Comparison of ENCODE assay signal across 13 mouse cellular contexts in genomic region chr4:152202905-152203304, GRCm38 (mm10). TPM values are rescaled to one million over a fixed set of nuclear protein-coding genes. Genes with fewer than 3 reads are reported as not detected.
DNase-seq lines count a peak whose midpoint lies in the region; ATAC-seq and TF ChIP-seq lines count a peak whose summit lies in the region.
"Had no signal": no experiment of that assay in that cellular context is flagged by ENCODE, and none has a peak within 500 bp of the region (broad histone marks: within the 10 kb centered on the region; RNA-seq: fewer than 3 reads in every experiment).

No protein-coding gene starts in this region.

- no peak for TF ChIP-seq CTCF in lung, embryonic 14.5 days (IDR thresholded peaks at IDR 0.05; ENCODE audit: low read depth)

- peak overlapping the region; percentile 70; the same call in 1 of the 2 replicates for H3K27ac ChIP-seq in heart, embryonic 10.5 days
- no peak overlapping the region for H3K27ac ChIP-seq in lung, embryonic 14.5 days (ENCODE audit: low read depth)
- no peak overlapping the region for H3K27ac ChIP-seq in stomach, embryonic 14.5 days (ENCODE audit: low read length)
- H3K27ac ChIP-seq: limb, embryonic 15.5 days; neural tube, embryonic 13.5 days had no signal

- peaks cover 44% of the 10 kb centered on the region for H3K4me1 ChIP-seq in heart, embryonic 10.5 days
- H3K4me1 ChIP-seq in lung, embryonic 14.5 days (ENCODE audit: insufficient read depth), result peaks cover 19% of the 10 kb centered on the region
- peaks cover 23% of the 10 kb centered on the region for H3K4me1 ChIP-seq in stomach, embryonic 14.5 days (ENCODE audit: control insufficient read depth, insufficient read depth, low read length)

- no peaks in the 10 kb centered on the region for H3K36me3 ChIP-seq in heart, embryonic 10.5 days
- H3K36me3 ChIP-seq in lung, embryonic 14.5 days (ENCODE audit: insufficient read depth), result no peaks in the 10 kb centered on the region
- H3K36me3 ChIP-seq in stomach, embryonic 14.5 days (ENCODE audit: control insufficient read depth, insufficient read depth, low read length), result no peaks in the 10 kb centered on the region
- H3K36me3 ChIP-seq: limb, embryonic 15.5 days; neural tube, embryonic 13.5 days had no signal

- no peak for DNase-seq in heart, embryonic 10.5 days (ENCODE audit: low spot score)
- DNase-seq in heart, postnatal 14 days, result no peak
- peak; percentile 14 for DNase-seq in lung, embryonic 14.5 days
- no peak for DNase-seq in lung, postnatal 36 days
- DNase-seq in heart, postnatal 4 days, result peak; percentile 41
- no peak for DNase-seq in ovary, postnatal 36 days (ENCODE audit: low spot score)

- no peaks in the 10 kb centered on the region for H3K9me3 ChIP-seq in heart, embryonic 10.5 days
- H3K9me3 ChIP-seq in lung, embryonic 14.5 days (ENCODE audit: low read depth, low read length), result no peaks in the 10 kb centered on the region
- H3K9me3 ChIP-seq in stomach, embryonic 14.5 days (ENCODE audit: control insufficient read depth, low read depth, low read length), result no peaks in the 10 kb centered on the region
- H3K9me3 ChIP-seq: G1E; limb, embryonic 15.5 days; neural tube, embryonic 13.5 days had no signal

- no peak overlapping the region for H3K4me2 ChIP-seq in lung, embryonic 14.5 days
- H3K4me2 ChIP-seq in stomach, embryonic 14.5 days (replicated peaks; ENCODE audit: low read depth, low read length), result no peak overlapping the region
- H3K4me2 ChIP-seq: limb, embryonic 15.5 days; neural tube, embryonic 13.5 days had no signal

- intact Hi-C loops in heart, postnatal 14 days (cut with DNase I), result no loop called here

- 69% methylated on average over 3 of the region's 3 CpGs for WGBS in heart, embryonic 10.5 days
- WGBS in lung, embryonic 14.5 days, result 67% methylated on average over 3 of the region's 3 CpGs
- 67% methylated on average over 3 of the region's 3 CpGs for WGBS in stomach, embryonic 14.5 days

- ATAC-seq in lung, embryonic 14.5 days (ENCODE audit: insufficient read depth), result no peak
- ATAC-seq in stomach, embryonic 14.5 days (ENCODE audit: insufficient number of reproducible peaks, insufficient read depth, low FRiP score, low read depth), result peak; percentile 26; the same call in 1 of the 2 replicates
- ATAC-seq: forebrain, embryonic 16.5 days; intestine, embryonic 16.5 days had no signal

- H3K4me3 ChIP-seq in heart, embryonic 10.5 days, result no peak overlapping the region
- H3K4me3 ChIP-seq in lung, embryonic 14.5 days (ENCODE audit: low read depth, low read length), result no peak overlapping the region
- H3K4me3 ChIP-seq in stomach, embryonic 14.5 days (ENCODE audit: low read depth, low read length), result no peak overlapping the region
- H3K4me3 ChIP-seq: limb, embryonic 15.5 days; neural tube, embryonic 13.5 days had no signal

- H3K27me3 ChIP-seq in heart, embryonic 10.5 days (ENCODE audit: insufficient read depth, poor library complexity, severe bottlenecking), result no peaks in the 10 kb centered on the region
- no peaks in the 10 kb centered on the region for H3K27me3 ChIP-seq in lung, embryonic 14.5 days (ENCODE audit: insufficient read depth, low read length)
- H3K27me3 ChIP-seq in stomach, embryonic 14.5 days (ENCODE audit: control insufficient read depth, insufficient read depth, low read length), result no peaks in the 10 kb centered on the region
- H3K27me3 ChIP-seq: limb, embryonic 15.5 days; neural tube, embryonic 13.5 days had no signal

- no peak overlapping the region for H3K9ac ChIP-seq in lung, embryonic 14.5 days
- H3K9ac ChIP-seq in stomach, embryonic 14.5 days (replicated peaks; ENCODE audit: low read depth, low read length), result no peak overlapping the region
- H3K9ac ChIP-seq: limb, embryonic 15.5 days; neural tube, embryonic 13.5 days had no signal

RNA-seq across cellular contexts. Expression of gene Acot7, which starts 25.0 kb away (rescaled TPM):
- polyA plus RNA-seq in heart, embryonic 10.5 days (2016; fragmentation: Nextera tagmentation; extraction: Ambion mirVana), result 43.7 and 48.9 TPM in 2 replicates
- 10 to 100 TPM; 37.3 to 39.3 TPM for total RNA-seq in heart, postnatal 14 days (2021)
- polyA plus RNA-seq in lung, embryonic 14.5 days (2014; fragmentation: Nextera tagmentation; extraction: Ambion mirVana), result 50.3 and 55.8 TPM in 2 replicates
- 10 to 100 TPM; 54.3 to 58.4 TPM for total RNA-seq in heart, postnatal 4 days (2021)
- polyA plus RNA-seq in stomach, embryonic 14.5 days (2014; fragmentation: Nextera tagmentation; extraction: Ambion mirVana), result 71.4 and 72.4 TPM in 2 replicates

RNA-seq across cellular contexts. Expression of gene Hes2, which starts 44.2 kb away (rescaled TPM):
- not detected in 2 replicates for polyA plus RNA-seq in heart, embryonic 10.5 days (2016; fragmentation: Nextera tagmentation; extraction: Ambion mirVana)
- total RNA-seq in heart, postnatal 14 days (2021), result not detected
- 0.18 TPM in 1 of 2 replicates, not detected in the other for polyA plus RNA-seq in lung, embryonic 14.5 days (2014; fragmentation: Nextera tagmentation; extraction: Ambion mirVana)
- total RNA-seq in heart, postnatal 4 days (2021), result not detected
- polyA plus RNA-seq in stomach, embryonic 14.5 days (2014; fragmentation: Nextera tagmentation; extraction: Ambion mirVana), result 0.29 and 0.55 TPM in 2 replicates
- total RNA-seq: megakaryocyte progenitor cell, adult 5-6 weeks had no signal
- polyA plus RNA-seq: forebrain, embryonic 16.5 days had no signal

RNA-seq across cellular contexts. Expression of gene Espn, which starts 50.7 kb away (rescaled TPM):
- polyA plus RNA-seq in heart, embryonic 10.5 days (2016; fragmentation: Nextera tagmentation; extraction: Ambion mirVana), result 1.4 and 4.0 TPM in 2 replicates
- 1 to 10 TPM; 1.4 to 2.0 TPM for total RNA-seq in heart, postnatal 14 days (2021)
- polyA plus RNA-seq in lung, embryonic 14.5 days (2014; fragmentation: Nextera tagmentation; extraction: Ambion mirVana), result 11.5 and 11.6 TPM in 2 replicates
- total RNA-seq in heart, postnatal 4 days (2021), result 1 to 10 TPM; 1.5 to 1.8 TPM
- polyA plus RNA-seq in stomach, embryonic 14.5 days (2014; fragmentation: Nextera tagmentation; extraction: Ambion mirVana), result 10.5 and 10.9 TPM in 2 replicates

Comparison
In these comparisons a context has a peak if more than half of its experiments do, and no peak if none do; other contexts are left out.
1. DNase-seq: peak in lung, embryonic 14.5 days (single experiment) and heart, postnatal 4 days (single experiment); none in heart, embryonic 10.5 days (single experiment), heart, postnatal 14 days (0 of 2), lung, postnatal 36 days (single experiment) and ovary, postnatal 36 days (single experiment).